ENCODE assay signal across 25 mouse cellular contexts in genomic region chr1:128328218-128328617, GRCm38 (mm10). TPM values are rescaled to one million over a fixed set of nuclear protein-coding genes. Genes with fewer than 3 reads are reported as not detected.
DNase-seq lines count a peak whose midpoint lies in the region; ATAC-seq and TF ChIP-seq lines count a peak whose summit lies in the region.
"Had no signal": no experiment of that assay in that cellular context is flagged by ENCODE, and none has a peak within 500 bp of the region (broad histone marks: within the 10 kb centered on the region; RNA-seq: fewer than 3 reads in every experiment).

Gene Lct (minus strand): TSS chr1:128328318.

- H3K9ac ChIP-seq in intestine, embryonic 15.5 days = no peak within 1 kb of the TSS
- H3K9ac ChIP-seq: embryonic facial prominence, embryonic 15.5 days; heart, embryonic 12.5 days had no signal

- H3K4me2 ChIP-seq in intestine, embryonic 15.5 days (replicated peaks) = no peak within 1 kb of the TSS
- H3K4me2 ChIP-seq: embryonic facial prominence, embryonic 15.5 days; heart, embryonic 12.5 days had no signal

- H3K27me3 ChIP-seq in intestine, embryonic 15.5 days (replicated peaks) = no peaks in the 10 kb centered on the region
- no peaks in the 10 kb centered on the region for H3K27me3 ChIP-seq in small intestine, adult 2 months (ENCODE audit: control insufficient read depth, insufficient read depth, low read length)
- H3K27me3 ChIP-seq: embryonic facial prominence, embryonic 15.5 days; heart, embryonic 12.5 days had no signal

- no peak; the same call in 1 of the 2 replicates for ATAC-seq in intestine, embryonic 15.5 days
- ATAC-seq: CD4-positive, CD25-positive, alpha-beta regulatory T cell, adult 4 months; forebrain, embryonic 14.5 days had no signal

- no peak for DNase-seq in layer of hippocampus, adult 18-20 months (ENCODE audit: low spot score in 2 of 2)
- no peak for DNase-seq in layer of hippocampus, adult 9-11 months
- no peak for DNase-seq in layer of hippocampus, postnatal 10 days (ENCODE audit: low spot score in 2 of 2)
- no peak for DNase-seq in lung, adult 2 months
- DNase-seq in spleen, adult 12 weeks (ENCODE audit: low spot score) = no peak
- DNase-seq: adrenal gland, adult 8-10 months; adrenal gland, postnatal 36 days; B cell, adult 2 months; cerebellum, adult 2 months; cerebellum, postnatal 10 days; gastrocnemius, adult 2 months; gastrocnemius, postnatal 25 days had no signal

- WGBS in intestine, embryonic 15.5 days = 72% methylated on average over 3 of the region's 3 CpGs
- 46% methylated on average over 3 of the region's 3 CpGs for WGBS in small intestine, adult 2 months
- WGBS in lung, adult 2 months = 78% methylated on average over 3 of the region's 3 CpGs

- TF ChIP-seq CTCF in small intestine, adult 2 months (IDR thresholded peaks at IDR 0.05; ENCODE audit: extremely low read depth, insufficient read length, insufficient replicate concordance, low read depth, low read length) = no peak
- TF ChIP-seq CTCF in lung, adult 2 months (IDR thresholded peaks at IDR 0.05; ENCODE audit: insufficient read depth, low read length) = no peak

- peaks cover 9% of the 10 kb centered on the region for H3K36me3 ChIP-seq in intestine, embryonic 15.5 days
- peaks cover 25% of the 10 kb centered on the region for H3K36me3 ChIP-seq in small intestine, adult 2 months (ENCODE audit: control insufficient read depth, insufficient read depth, low read length)

- H3K9me3 ChIP-seq in intestine, embryonic 15.5 days = no peaks in the 10 kb centered on the region
- H3K9me3 ChIP-seq: embryonic facial prominence, embryonic 15.5 days; forebrain, embryonic 10.5 days; G1E; heart, embryonic 12.5 days; hindbrain, embryonic 10.5 days had no signal

- TF ChIP-seq POLR2A in small intestine, adult 2 months (IDR thresholded peaks at IDR 0.05; ENCODE audit: low read depth, low read length) = peak; percentile 48; the same call in 1 of the 2 replicates
- no peak for TF ChIP-seq POLR2A in lung, adult 2 months (IDR thresholded peaks at IDR 0.05; ENCODE audit: borderline replicate concordance, extremely low read depth, low read depth, low read length)

- no peak within 1 kb of the TSS for H3K27ac ChIP-seq in intestine, embryonic 15.5 days
- peak within 1 kb of the TSS; percentile 88 for H3K27ac ChIP-seq in small intestine, adult 2 months (ENCODE audit: insufficient read depth, low read depth, low read length)
- H3K27ac ChIP-seq: embryonic facial prominence, embryonic 15.5 days; forebrain, embryonic 10.5 days; gastrocnemius, adult 2 months; hindbrain, embryonic 10.5 days had no signal

- no peak within 1 kb of the TSS for H3K4me3 ChIP-seq in intestine, embryonic 15.5 days (replicated peaks)
- H3K4me3 ChIP-seq in small intestine, adult 2 months (ENCODE audit: low read depth, low read length) = peak within 1 kb of the TSS; percentile 72
- H3K4me3 ChIP-seq in lung, adult 2 months (replicated peaks; ENCODE audit: extremely low read depth, low read depth, low read length) = no peak within 1 kb of the TSS
- H3K4me3 ChIP-seq: embryonic facial prominence, embryonic 15.5 days; erythroblast, embryonic 14.5 days; forebrain, embryonic 10.5 days; gastrocnemius, adult 2 months; heart, embryonic 12.5 days; hindbrain, embryonic 10.5 days had no signal

- no peaks in the 10 kb centered on the region for H3K4me1 ChIP-seq in intestine, embryonic 15.5 days (replicated peaks)
- H3K4me1 ChIP-seq in small intestine, adult 2 months (ENCODE audit: control insufficient read depth, insufficient read depth, insufficient read length, low read length) = peaks cover 6% of the 10 kb centered on the region; the same call in 1 of the 2 replicates
- no peaks in the 10 kb centered on the region for H3K4me1 ChIP-seq in lung, adult 2 months (ENCODE audit: control insufficient read depth, insufficient read depth, low read length)
- H3K4me1 ChIP-seq: embryonic facial prominence, embryonic 15.5 days; forebrain, embryonic 10.5 days; hindbrain, embryonic 10.5 days had no signal

RNA-seq across cellular contexts. Expression of gene Lct, which starts in this region (rescaled TPM):
- 10 to 100 TPM; 53.8 to 69.6 TPM for total RNA-seq in layer of hippocampus, adult 18-20 months (2021)
- polyA plus RNA-seq in intestine, embryonic 15.5 days (2015; fragmentation: Nextera tagmentation; extraction: Ambion mirVana) = 19.6 and 25.1 TPM in 2 replicates
- total RNA-seq in layer of hippocampus, postnatal 10 days (2021) = 10 to 100 TPM; 16.6 to 20.2 TPM
- 69.2 and 416 TPM in 2 replicates for polyA plus RNA-seq in small intestine, adult 2 months (2012; rRNA removed)
- polyA plus RNA-seq in lung, adult 2 months (2012; rRNA removed) = 0.09 and 0.17 TPM in 2 replicates
- total RNA-seq: gastrocnemius, adult 2 months; gastrocnemius, postnatal 25 days; heart, adult 8-10 months; heart, postnatal 25 days had no signal
- polyA plus RNA-seq: erythroblast, embryonic 14.5 days; G1E; heart, embryonic 16.5 days had no signal
